Mouse (Mus musculus) cerebellum, adult 8-10 months (tissue): ENCODE measurements at regions not wholly inside any gene's neighbourhood (a gene's known extent, or its start where the extent isn't known, plus 50 kb on each side); places are given as distances from the start of the nearest gene placed in this dataset.
"Not testable (repeated sequence)": the region's sequence is repeated elsewhere in the genome, so short reads cannot be mapped to it uniquely, and the experiment has no call there.

ENCODE experiments used
- DNase-seq: peaks from one replicate; pipeline ENCODE4 v3.0.0; 2022

- no peak for DNase-seq
Observed at GRCm38 (mm10) chr7:73688451-73688850, 51.7 kb upstream of the Fam174b start.

- not testable (repeated sequence) for DNase-seq
Observed at GRCm38 (mm10) chr7:73686245-73686644, 53.9 kb upstream of the Fam174b start.

- no peak for DNase-seq
Observed at GRCm38 (mm10) chr7:73682756-73683155, 57.3 kb upstream of the Fam174b start.

- no peak for DNase-seq
Observed at GRCm38 (mm10) chr7:73670598-73670997, 69.5 kb upstream of the Fam174b start.

- no peak for DNase-seq
Observed at GRCm38 (mm10) chr7:73668791-73669190, 71.3 kb upstream of the Fam174b start.

GRCm38 (mm10) chr7:73666921-73667675, 73.0 kb upstream of the Fam174b start:
- DNase-seq: no peak

- no peak for DNase-seq
Observed at GRCm38 (mm10) chr7:73664962-73665361, 75.1 kb upstream of the Fam174b start.

- DNase-seq: no peak
Observed at GRCm38 (mm10) chr7:73662536-73662935, 77.6 kb upstream of the Fam174b start.

- DNase-seq: no peak
Observed at GRCm38 (mm10) chr7:73661901-73662300, 78.2 kb upstream of the Fam174b start.

- DNase-seq: no peak
Observed at GRCm38 (mm10) chr7:73659551-73659950, 80.6 kb upstream of the Fam174b start.

GRCm38 (mm10) chr7:73657283-73657682, 82.8 kb upstream of the Fam174b start:
- no peak for DNase-seq

- DNase-seq: not testable (repeated sequence)
Observed at GRCm38 (mm10) chr7:73656424-73656795, 83.7 kb upstream of the Fam174b start.

GRCm38 (mm10) chr7:73655787-73656423, 84.2 kb upstream of the Fam174b start:
- DNase-seq: peak; percentile 30

GRCm38 (mm10) chr7:73654193-73654871, 85.8 kb upstream of the Fam174b start:
- peak; percentile 51 for DNase-seq

- no peak for DNase-seq
Observed at GRCm38 (mm10) chr7:73650909-73651308, 89.2 kb upstream of the Fam174b start.

GRCm38 (mm10) chr7:73648010-73648409, 92.1 kb upstream of the Fam174b start:
- DNase-seq: peak; percentile 73

- DNase-seq: no peak
Observed at GRCm38 (mm10) chr7:73647140-73647539, 93.0 kb upstream of the Fam174b start.

GRCm38 (mm10) chr7:73646711-73647110, 93.4 kb upstream of the Fam174b start:
- no peak for DNase-seq

GRCm38 (mm10) chr7:73644362-73644904, 95.7 kb upstream of the Fam174b start:
- DNase-seq: no peak

GRCm38 (mm10) chr7:73643993-73644335, 96.1 kb upstream of the Fam174b start:
- DNase-seq: no peak

- DNase-seq: no peak
Observed at GRCm38 (mm10) chr7:73643306-73643992, 96.7 kb upstream of the Fam174b start.

- no peak for DNase-seq
Observed at GRCm38 (mm10) chr7:73640194-73640593, 98.6 kb upstream of the Chd2 start.

GRCm38 (mm10) chr7:73637810-73638125, 96.1 kb upstream of the Chd2 start:
- DNase-seq: no peak
